Mouse (Mus musculus): ENCODE data around the gene Wdr82.

Gene Wdr82

DNA sequence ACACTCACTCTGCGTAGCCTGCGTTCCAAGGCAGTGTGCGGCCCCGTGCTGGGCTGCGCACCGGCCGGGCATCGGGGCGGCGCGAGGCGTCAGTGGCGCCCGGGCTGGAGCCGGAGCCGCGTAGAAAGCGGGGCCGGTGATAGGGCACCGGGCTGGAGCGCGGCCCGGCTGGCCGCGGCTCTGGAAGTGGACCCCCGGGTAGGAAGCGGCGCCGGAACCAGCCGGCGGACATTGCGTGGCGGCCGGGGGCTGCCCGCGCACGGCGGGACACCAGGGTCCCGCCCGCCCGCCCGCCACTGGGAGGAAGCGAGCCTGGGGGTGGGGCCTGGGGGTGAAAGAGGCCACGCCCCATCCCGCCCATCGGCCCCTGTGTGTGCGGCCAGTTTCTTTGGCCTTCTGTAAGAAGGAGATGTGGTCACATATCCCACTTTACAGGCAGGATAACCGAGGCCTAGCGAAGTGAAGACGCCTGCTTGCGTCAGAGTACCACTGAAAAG, 28.3 kb downstream of the Wdr82 start:
- no peak for DNase-seq (ENCODE audit: low spot score)

DNA sequence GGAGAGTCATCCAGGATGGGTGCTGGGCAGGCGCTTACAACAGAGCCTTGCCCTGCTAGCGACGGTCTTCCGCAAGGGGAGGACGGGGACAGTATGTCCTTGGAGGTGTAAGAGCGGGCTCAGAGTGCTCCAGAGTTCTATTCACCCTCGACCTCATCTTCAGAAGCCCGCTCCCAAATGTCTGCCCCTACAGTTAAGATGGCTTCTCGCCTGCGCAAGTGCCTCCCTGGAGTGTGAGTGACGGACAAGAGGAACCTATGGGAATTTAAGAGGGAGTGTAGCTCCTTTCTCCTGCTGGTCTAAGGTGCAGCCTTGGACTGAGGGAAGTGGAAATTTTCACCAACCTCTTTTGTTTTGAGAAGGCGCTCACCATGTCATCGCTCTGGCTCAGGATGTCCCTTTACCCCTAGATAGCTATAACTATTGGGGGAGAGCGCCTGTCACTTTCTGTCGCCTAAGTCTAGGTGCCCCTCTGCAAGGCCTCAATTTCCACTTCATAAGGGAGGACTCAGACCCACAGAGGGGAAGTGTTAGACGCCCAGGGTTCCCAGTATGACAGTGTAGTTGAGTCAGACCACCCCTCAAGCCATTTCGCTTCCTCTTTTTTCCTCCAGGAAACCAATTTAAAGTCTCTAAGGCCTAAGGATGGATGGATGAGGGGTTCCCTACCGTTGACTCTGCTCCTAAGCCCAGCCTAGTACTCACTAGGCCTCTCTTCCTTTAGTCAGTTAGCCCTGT, 29.0 kb downstream of the Wdr82 start, which contains the start of gene Ppm1m:
Gene Ppm1m, minus strand, starts transcription at position 212 of the 738 bp plus-strand sequence.
- DNase-seq (ENCODE audit: low spot score), result no peak

DNA sequence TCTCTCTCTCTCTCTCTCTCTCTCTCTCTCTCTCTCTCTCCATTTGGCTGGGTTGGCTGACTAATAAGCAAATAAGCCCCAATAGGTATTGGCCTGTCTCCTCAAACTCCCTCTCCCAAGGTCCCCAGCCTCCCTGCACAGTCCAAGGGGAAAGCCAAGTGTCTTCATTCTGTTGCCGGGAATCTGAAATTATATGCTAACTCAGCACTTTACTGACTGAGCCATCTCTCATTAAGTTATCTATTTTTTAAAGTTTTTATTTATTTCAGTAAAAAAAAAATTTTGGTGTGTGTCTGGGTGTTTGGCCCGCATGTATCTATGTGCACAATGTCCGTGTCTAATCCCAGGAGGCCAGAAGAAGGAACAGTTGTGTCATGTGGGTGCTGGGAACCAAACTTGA, 31.2 kb downstream of the Wdr82 start:
- no peak for DNase-seq (ENCODE audit: low spot score)

DNA sequence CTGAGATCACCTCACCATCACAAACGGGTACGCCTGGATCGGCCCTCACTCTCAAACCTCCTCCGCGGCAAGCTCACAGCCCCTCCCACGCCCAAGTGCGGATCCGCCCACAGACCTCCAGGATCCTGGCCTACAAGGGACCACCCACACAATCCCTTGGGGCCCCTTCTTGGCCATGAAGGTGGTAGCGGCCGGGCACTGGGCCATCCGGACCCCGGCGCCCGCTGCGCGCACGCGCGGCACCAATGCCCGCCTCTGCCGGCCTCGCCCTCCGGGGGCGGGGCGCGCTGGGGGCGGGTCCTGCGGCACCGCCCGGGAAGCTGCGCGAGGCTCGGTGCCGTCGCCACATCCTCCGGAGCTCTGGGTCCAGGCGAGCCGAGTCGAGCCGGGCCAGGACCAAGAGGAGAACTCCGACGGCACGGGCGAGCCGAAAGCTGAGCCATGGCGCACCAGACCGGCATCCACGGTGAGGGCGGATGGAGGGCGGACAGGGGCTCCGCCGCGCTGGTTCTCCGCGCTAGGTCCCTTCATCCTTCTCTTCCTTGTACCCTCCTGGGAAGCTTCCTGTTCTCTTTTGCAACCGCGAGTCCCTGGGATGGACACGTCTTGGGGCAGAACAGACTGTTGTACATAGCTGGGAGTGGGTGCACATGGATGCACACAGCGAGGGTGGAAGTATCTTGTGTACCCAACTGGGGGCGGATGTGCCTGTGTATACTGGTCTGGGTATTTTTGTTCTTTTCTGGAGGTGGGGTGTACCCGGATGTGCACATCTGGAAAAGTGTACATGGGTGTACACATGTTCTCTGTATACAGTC, 32.3 kb downstream of the Wdr82 start, which contains the start of gene Twf2:
Gene Twf2, plus strand, starts transcription at position 290 of the 818 bp plus-strand sequence.
- peak; percentile 57 for DNase-seq (ENCODE audit: low spot score)

DNA sequence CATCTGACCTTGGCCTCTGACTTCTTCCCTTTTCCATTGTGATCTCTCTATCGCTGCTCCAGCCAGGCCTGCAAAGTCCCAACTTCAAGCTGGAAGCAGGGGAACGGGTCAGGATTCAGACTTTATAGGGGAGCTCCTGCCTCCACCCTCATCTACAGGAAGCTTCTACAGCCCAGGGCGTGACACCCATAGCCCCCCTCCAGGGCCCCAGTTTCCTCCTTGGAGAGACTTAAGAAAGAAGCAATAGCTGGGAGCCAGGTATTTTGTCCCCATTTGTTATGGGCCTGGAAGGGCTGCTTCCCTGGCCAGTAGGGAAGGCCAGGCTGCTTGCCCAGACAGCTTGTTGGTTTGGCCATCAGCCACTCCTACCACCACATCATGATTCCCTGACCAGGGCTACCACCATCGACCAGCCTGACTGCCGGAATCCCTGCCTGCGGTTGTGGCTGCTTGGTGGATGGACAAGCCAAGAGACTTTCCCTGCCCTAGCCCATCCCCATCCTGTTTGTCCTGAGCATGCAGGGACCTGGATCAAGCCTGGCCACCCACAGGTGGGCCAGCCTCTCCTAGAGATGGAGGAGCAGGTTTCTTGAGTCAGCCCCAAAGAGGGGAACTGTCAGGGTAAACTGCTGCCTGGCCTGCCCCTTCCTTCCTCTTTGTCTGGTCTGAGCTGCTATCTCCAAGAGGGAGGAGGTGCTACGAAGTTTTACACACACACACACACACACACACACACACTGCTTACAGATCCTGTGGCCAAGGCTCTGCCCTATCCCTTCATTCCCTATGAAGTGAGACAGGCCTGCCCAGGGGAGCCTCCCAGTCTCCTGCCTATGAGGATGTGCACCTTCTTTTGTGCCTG, 33.5 kb downstream of the Wdr82 start:
- DNase-seq (ENCODE audit: low spot score), result no peak

DNA sequence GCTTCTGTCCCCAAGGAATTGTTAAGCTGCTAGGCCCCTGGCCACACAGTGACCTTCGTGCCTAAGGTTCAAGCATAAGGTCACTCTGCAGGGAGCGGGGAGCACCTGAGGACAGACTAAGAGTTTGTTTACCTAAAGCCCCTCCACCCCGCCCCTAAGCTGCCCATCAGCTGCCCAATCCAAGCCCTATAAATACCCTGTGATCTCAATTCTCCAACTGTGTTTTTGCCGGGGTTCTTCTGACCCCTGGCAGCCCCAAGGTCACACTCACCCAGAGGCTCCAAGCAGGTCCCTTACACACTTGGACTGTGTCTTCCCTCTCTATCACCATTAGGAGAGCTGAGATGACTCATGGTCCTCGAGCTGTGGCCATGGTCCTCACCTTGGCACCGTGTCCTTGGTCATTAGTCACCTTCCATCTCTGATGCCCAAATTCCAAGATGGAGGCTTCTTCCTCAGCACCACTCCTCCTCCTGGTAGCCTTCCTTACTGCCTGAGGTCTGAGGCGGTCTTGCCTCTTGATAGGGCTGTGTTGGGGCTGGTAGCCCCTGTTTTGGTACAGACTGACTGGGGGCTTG, 35.1 kb downstream of the Wdr82 start:
- no peak for DNase-seq (ENCODE audit: low spot score)

DNA sequence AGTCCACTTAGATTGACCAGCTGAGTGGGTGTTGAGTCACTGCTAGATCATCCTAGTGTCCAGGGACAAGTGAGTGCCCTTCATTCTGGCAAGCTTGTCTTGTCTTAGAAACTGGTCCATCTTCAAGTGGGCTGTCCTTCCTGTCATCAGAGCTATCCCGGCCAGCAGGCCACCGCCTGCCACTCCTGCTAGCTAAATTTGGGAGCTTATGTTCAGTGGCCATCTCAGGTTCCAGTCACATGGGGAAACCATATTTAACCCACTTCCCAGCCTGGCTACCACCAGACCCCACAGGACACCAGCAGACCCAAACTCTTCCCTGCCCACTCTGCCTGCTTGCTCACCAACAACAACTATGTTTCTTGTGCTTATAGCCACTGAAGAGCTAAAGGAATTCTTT, 35.8 kb downstream of the Wdr82 start:
- no peak for DNase-seq (ENCODE audit: low spot score)

DNA sequence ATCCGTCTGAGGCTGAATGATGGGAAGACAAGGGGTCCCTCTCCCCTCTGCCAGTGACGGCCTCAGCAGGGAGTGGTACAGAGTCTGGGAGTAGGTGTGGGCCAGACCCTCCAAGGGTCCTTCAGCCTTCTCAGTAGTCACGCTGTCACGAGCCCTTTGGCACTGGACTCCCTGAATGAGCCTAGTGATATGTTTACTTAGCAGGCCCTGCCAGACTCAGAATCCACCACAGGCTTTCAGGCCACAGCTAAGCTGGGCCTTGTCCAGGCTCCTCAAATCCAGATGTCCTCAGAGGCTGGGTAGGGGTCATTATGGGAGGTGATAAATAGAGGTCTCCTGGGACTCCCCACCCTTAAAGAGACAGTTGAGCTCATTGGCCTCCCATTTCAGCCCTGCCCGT, 37.5 kb downstream of the Wdr82 start:
- no peak for DNase-seq (ENCODE audit: low spot score)

DNA sequence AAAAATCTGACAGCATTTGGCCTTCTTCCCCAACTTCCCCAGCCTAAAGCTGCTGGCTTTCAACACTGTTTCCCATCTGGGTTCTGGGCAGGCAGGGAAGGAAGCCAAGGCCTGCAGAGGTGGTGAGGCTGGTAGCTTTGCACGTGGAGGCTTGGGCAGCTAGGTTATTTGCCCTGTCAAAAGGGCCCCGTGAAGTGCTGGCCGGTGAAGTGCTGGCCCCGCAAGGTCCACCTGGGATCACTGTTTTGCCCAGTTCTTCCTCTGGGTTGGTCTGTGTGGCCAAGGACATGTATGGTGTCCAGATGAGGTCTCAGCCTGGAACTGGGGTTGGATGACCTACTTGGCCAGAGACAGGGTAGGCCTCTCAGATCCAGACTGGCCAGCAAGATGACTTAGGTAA, 39.2 kb downstream of the Wdr82 start:
- no peak for DNase-seq (ENCODE audit: low spot score)

DNA sequence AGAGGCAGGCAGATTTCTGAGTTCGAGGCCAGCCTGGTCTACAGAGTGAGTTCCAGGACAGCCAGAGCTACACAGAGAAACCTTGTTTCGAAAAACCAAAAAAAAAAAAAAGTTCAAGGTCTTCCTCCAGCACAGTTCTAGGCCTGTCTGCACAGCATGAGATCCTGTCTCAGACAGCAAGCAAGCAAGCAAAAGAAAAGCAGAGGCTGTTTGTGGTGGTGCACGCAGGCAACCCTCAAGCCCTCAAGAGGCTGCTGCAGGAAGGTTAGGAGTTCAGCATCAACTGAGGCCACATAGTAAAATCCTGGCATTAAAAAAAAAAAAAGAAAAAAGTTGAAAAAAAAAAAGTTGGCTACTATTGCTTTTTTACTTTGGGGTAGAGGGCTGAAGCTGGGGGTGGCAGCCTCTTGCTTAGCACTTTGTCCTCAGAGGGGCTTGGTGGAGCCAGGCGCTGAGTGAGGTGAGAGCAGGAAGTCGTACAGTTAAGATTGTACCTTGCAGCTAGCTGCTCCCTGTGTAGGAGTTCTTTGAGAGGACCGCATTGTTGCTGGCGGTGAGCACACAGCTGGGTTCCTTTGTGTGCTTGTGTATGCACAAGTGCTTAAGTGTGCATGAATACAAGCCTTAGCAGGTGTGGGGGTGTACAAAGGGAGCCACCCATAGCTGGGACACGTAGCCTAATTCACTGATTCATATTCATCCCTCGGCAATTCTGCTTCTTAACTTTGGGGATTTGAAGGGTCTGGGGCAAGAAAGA, 40.3 kb downstream of the Wdr82 start:
- DNase-seq (ENCODE audit: low spot score), result no peak

DNA sequence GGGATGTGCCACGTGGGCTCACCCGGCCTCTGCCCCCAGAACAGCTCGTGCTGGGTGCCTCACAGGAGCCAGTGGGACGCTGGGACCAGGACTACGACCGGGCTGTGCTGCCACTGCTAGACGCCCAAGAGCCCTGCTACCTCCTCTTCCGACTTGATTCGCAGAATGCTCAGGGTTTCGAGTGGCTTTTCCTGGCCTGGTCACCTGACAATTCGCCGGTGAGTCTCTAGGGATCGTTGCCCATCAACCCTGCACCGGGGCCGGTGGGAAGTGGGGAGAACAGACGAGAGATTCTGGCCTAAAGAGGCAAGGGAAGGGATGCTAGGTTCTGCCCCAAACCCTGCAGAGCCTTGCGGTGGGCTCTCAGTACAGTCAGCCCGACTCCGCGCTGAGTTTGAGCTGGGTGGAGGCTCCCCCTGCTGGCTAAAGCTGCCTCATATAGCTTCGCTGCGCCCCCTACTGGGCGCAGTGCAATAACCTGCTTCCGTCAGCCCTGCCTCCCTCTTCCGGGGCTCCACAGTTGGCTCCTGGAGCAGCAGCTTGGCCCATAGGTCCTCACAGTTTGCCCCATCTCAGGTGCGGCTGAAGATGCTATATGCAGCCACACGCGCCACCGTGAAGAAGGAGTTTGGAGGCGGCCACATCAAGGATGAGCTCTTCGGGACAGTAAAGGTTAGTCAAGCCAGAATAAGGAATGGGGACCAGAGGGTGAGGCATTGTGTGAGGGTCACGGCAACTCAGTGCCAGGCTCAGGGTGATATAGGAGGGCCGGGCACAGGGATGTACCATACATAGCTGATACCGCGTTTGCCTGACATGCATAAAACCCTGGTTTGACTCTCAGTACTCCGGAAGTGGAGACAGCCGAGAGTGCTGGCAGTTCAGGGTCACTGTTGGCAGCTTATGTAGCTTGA, 41.2 kb downstream of the Wdr82 start:
- DNase-seq (ENCODE audit: low spot score), result peak; percentile 56

DNA sequence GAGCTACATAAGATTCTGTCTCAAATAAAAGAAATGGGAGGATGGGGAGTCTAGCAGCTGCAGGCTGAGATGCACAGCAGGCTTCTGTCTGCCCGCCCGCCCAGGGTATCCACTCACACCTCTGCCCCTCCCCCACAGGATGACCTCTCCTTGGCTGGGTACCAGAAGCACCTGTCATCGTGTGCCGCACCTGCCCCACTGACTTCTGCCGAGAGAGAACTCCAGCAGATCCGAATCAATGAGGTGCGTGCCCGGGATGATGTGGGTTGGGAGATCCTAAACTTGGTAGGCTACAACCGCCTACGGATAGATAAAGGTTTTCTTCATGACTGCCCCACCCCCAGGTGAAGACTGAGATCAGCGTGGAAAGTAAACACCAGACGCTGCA, 41.9 kb downstream of the Wdr82 start:
- no peak for DNase-seq (ENCODE audit: low spot score)

DNA sequence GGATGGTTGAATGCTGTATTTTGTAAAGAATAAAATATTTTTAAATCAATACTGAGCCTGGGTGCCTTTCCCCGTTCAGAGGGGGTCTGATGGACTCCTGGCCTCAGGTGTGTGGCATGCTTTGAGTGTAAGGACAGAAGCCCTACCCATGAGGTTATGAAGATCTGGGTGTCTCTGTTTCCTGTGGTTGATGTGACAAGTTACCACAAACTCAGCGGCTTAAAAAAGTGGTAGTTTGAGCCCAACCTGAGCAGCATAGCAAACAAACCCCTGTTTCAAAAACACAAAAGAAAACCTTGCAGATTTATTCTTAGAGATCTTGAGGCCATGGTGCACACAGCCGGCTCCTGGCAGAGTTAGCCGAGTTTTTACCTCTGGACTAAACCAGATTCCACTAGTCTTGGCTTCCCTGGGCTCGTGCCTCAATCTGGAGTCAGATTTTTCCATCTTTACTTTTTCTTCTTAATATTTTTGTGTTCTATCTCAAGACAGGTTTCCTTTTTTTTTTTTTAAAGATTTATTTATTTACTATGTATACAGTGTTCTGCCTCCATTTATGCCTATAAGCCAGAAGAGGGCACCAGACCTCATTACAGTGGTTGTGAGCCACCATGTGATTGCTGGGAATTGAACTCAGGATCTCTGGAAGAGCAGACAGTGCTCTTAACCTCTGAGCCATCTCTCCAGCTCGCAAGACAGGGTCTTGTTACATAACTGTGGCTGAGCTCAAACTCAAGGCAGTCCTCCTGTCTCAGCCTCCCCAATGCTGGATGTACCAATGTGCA, 44.8 kb downstream of the Wdr82 start:
- no peak for DNase-seq (ENCODE audit: low spot score)

DNA sequence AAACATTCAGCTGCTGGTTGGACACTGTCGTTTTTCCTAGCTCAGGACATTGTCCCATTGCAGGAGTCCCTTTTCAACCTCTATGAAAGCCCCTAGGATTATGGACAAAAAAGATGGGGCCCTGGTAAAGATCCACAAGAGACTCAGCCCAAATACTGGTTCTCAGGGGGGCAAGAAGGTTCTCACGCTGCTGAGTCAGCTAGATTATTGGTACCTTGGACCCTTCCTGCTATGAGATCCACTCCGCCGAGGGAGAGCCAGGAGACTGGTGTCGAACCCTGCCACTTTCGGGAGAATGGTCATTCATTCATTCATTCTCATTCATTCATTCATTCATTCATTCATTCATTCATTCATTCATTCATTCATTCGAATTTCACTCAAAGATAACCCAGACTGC, 46.2 kb downstream of the Wdr82 start:
- no peak for DNase-seq (ENCODE audit: low spot score)

DNA sequence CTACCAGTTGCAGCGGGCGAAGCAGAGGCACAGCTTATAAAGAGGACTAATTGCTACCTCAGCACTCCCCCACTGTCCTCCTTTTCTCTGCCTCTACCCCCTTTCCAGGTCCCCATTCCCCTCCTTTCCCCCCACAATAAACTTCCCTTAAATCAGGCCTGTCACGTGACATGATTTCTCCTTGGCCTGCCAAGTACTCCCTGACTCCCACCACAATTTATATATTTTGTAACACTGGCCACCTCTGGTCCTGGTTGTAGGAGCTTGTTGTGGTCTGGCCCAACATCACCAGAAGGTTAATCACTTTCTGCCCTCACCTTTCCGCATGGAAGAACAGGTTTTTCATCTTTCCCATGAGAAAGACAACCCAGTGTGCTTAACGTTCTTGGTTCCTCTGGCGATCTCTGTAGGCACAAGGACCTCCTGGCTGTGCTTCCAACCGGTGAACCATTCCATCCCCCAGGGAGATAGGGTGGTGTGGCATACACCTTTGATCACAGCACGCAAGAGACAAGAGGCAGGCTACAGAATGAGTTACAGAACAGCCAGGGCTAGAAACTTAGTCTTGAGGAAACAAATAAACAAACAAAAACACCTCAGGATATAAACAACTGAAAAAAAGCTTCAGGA, 50.3 kb downstream of the Wdr82 start:
- DNase-seq (ENCODE audit: low spot score), result no peak

DNA sequence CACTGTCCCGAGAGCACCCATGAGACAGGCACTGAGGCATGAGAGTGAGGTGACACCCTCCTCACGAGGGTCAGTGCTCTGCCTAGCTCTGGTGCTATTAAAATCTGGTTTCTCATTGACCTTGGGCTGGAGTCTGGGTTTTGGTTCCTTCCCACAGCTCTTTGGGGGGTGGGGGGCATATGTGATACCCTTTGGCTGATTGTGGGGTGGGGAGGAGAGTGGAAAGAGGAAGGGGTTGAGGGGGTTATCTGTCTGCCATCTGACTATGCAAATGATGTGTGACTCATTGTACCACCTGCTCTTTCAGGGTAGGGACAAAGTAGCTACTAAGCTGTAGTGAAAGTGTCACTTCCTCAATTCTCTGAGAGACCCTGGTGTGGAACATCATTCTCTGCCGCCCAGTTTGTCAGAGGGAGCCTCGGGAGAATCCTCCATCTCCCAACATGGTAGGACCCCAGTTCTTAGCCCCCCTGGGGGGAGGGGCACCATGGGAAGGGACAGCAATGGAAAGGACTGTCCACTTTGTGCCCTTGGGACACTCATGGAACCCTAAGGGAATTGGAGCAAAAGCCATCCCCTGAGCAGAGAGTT, 51.6 kb downstream of the Wdr82 start, which contains the start of gene Tlr9:
Gene Tlr9, plus strand, starts transcription at position 338 of the 591 bp plus-strand sequence.
- DNase-seq (ENCODE audit: low spot score), result no peak

DNA sequence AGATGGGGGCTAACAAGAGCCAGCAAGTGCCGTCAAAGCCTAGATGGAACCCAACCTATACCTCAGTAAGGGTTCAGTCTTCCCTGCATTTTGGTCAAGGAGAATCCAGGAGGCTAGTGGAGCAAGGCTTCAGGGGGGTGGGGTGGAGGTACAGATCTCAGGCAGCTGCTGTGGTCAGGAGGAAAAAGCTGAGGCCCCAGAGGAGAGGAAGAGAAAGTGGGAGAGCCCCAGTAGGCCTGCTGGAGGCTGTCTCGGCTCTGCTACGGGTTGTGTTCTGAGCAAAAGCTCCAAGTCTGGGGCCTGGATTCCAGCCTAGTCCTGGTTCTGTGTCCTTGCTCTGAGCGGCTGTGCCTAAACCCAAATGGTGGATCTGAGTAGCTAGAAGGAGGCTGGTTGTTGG, 52.3 kb downstream of the Wdr82 start:
- no peak for DNase-seq (ENCODE audit: low spot score)

DNA sequence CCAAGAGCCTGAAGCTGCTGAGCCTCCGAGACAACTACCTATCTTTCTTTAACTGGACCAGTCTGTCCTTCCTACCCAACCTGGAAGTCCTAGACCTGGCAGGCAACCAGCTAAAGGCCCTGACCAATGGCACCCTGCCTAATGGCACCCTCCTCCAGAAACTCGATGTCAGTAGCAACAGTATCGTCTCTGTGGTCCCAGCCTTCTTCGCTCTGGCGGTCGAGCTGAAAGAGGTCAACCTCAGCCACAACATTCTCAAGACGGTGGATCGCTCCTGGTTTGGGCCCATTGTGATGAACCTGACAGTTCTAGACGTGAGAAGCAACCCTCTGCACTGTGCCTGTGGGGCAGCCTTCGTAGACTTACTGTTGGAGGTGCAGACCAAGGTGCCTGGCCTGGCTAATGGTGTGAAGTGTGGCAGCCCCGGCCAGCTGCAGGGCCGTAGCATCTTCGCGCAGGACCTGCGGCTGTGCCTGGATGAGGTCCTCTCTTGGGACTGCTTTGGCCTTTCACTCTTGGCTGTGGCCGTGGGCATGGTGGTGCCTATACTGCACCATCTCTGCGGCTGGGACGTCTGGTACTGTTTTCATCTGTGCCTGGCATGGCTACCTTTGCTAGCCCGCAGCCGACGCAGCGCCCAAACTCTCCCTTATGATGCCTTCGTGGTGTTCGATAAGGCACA, 54.9 kb downstream of the Wdr82 start:
- DNase-seq (ENCODE audit: low spot score), result no peak
